Mouse (Mus musculus) heart, adult 2 months (tissue): Measurements from ENCODE around the gene Klc4. TPM values are rescaled to one million over a fixed set of nuclear protein-coding genes. Genes with fewer than 3 reads are reported as not detected.

Source experiments
- DNase-seq, 2 experiments: peaks; one replicate each; pipeline ENCODE4 v3.0.0; 2021
- H3K27ac ChIP-seq: fragments of 200-600 bp; 2 replicates; pipeline ENCODE4 v1.8.1; 2022
- H3K27me3 ChIP-seq: fragments of 200-500 bp; 2 replicates; pipeline ENCODE4 v1.6.1; 2012; ENCODE audit warnings: mild to moderate bottlenecking, low read length, inconsistent platforms, mixed read lengths; ENCODE audit not compliant: control insufficient read depth, insufficient read depth
- H3K36me3 ChIP-seq: fragments of 200-500 bp; 2 replicates; pipeline ENCODE4 v1.6.1; 2012; ENCODE audit warnings: low read length, inconsistent platforms; ENCODE audit not compliant: control insufficient read depth, insufficient read depth
- H3K4me1 ChIP-seq: fragments of 200-500 bp; 2 replicates; pipeline ENCODE4 v1.6.1; 2011; ENCODE audit warnings: low read length; ENCODE audit not compliant: control insufficient read depth, insufficient read depth
- H3K4me3 ChIP-seq: fragments of 200-600 bp; 2 replicates; pipeline ENCODE4 v1.8.1; 2022
- H3K79me2 ChIP-seq: fragments of 200-500 bp; replicated peaks from 2 replicates; pipeline ENCODE4 v1.6.1; 2012; ENCODE audit warnings: mild to moderate bottlenecking, inconsistent platforms, low read length, moderate library complexity, mixed read lengths; ENCODE audit not compliant: control insufficient read depth, insufficient read depth
- H3K9ac ChIP-seq: fragments of 200-500 bp; 2 replicates; pipeline ENCODE4 v1.6.1; 2012; ENCODE audit warnings: low read depth, mild to moderate bottlenecking, control low read depth, inconsistent platforms, low read length, mixed read lengths
- CTCF ChIP-seq: fragments of 200-600 bp; IDR thresholded peaks from 2 replicates; pipeline ENCODE4 v1.8.1; 2022; ENCODE audit warnings: antibody characterized with exemption, mild to moderate bottlenecking, moderate library complexity
- EP300 ChIP-seq: fragments of 200-500 bp; IDR thresholded peaks from 2 replicates; pipeline ENCODE4 v1.6.1; 2011; ENCODE audit warnings: low read depth, low read length, control low read depth; ENCODE audit not compliant: insufficient read depth
- POLR2A ChIP-seq: fragments of 200-500 bp; IDR thresholded peaks from 2 replicates; pipeline ENCODE4 v1.6.1; 2011; ENCODE audit warnings: mild to moderate bottlenecking, low read depth, low read length, control low read depth; ENCODE audit not compliant: insufficient read depth
- WGBS: fragments of 180-500 bp; shearing (Covaris S2); methylation state at CpG from one replicate; pipeline ENCODE4 v1.1.7; 2018; 5-methylcytosine and 5-hydroxymethylcytosine counted together
- intact Hi-C: fragments of 180-260 bp; cut with DNase I; formaldehyde crosslinking; loops from one replicate; pipeline ENCODE4 v1.15.1; 2025
- long read RNA-seq: library from polyadenylated mRNA; stranded (forward); transcript quantifications from one replicate; pipeline ENCODE4 v2.0.0, GENCODE M21; 2021
- polyA plus RNA-seq: library from polyadenylated mRNA; depleted of rRNA; stranded (reverse); fragments of >200 nt; gene quantifications from 2 replicates; pipeline ENCODE4 v1.2.3, GENCODE M21; 2012; rRNA removed
- total RNA-seq, 2 experiments: library from RNA; stranded (reverse); gene quantifications; 2 replicates each; pipeline ENCODE4 v1.2.3; 2021

Klc4 gene
- 10 to 100 TPM; 23.5 to 25.7 TPM for total RNA-seq
- 20.9 and 22.3 TPM in 2 replicates for polyA plus RNA-seq
- long read RNA-seq, transcript Klc4-202 (16 exons, 2,313 nt) = major isoform, 6 of 44 reads
- long read RNA-seq, partial matches to known transcripts = 22 of 44 reads
- long read RNA-seq, other reads (novel, unspliced or antisense) = 15 of 44 reads

- Histone ChIP-seq H3K4me3 (peak within 1 kb of the TSS; percentile 84), H3K9ac (peak within 1 kb of the TSS; percentile 88), H3K79me2 (no peaks in the 10 kb centered on the region), H3K36me3 (no peaks in the 10 kb centered on the region), H3K27ac (peak within 1 kb of the TSS; percentile 93), H3K27me3 (no peaks in the 10 kb centered on the region), H3K4me1 (peaks cover 6% of the 10 kb centered on the region)
- DNase-seq = peak; percentile 98 to 99
- under 1% methylated on average over 53 of the region's 53 CpGs for WGBS
- intact Hi-C loops = loop anchor here (1.0 kb wide), 1 partner anchor 36 kb away; no protein-coding TSS in a partner anchor
- peak; percentile 69; the same call in 1 of the 2 replicates for TF ChIP-seq EP300
- no peak for TF ChIP-seq CTCF
- TF ChIP-seq POLR2A = peak; percentile 84
These were observed at the start of gene Klc4, which contains the start of gene Mrpl2 for GRCm38 (mm10) chr17:46645561-46646321. Klc4 (minus strand) TSS chr17:46646022. Mrpl2 (plus strand) TSS chr17:46646229.

- Histone ChIP-seq H3K79me2 (peaks cover 2% of the 10 kb centered on the region; the same call in 1 of the 2 replicates), H3K9ac (no peak overlapping the region), H3K27me3 (no peaks in the 10 kb centered on the region), H3K4me3 (no peak overlapping the region), H3K27ac (no peak overlapping the region), H3K4me1 (no peaks in the 10 kb centered on the region), H3K36me3 (no peaks in the 10 kb centered on the region)
- TF ChIP-seq POLR2A = no peak
- no peak for TF ChIP-seq CTCF
- TF ChIP-seq EP300 = no peak
- intact Hi-C loops = no loop called here
- 94% methylated on average over 1 of the region's 1 CpGs for WGBS
- DNase-seq = no peak
These were observed 48.8 kb upstream of the Klc4 start for GRCm38 (mm10) chr17:46694517-46695063.

GRCm38 (mm10) chr17:46691390-46691789 is 45.6 kb upstream of the Klc4 start:
- H3K4me3 ChIP-seq = no peak overlapping the region
- no peaks in the 10 kb centered on the region for H3K27me3 ChIP-seq
- H3K27ac ChIP-seq = no peak overlapping the region
- no peaks in the 10 kb centered on the region for H3K36me3 ChIP-seq
- intact Hi-C loops = no loop called here
- DNase-seq = no peak
- WGBS = 89% methylated on average over 2 of the region's 2 CpGs
- no peaks in the 10 kb centered on the region for H3K4me1 ChIP-seq
- H3K79me2 ChIP-seq = peaks cover 2% of the 10 kb centered on the region; the same call in 1 of the 2 replicates
- TF ChIP-seq EP300 = no peak
- no peak overlapping the region for H3K9ac ChIP-seq

- 79% methylated on average over 12 of the region's 12 CpGs for WGBS
- Histone ChIP-seq H3K79me2 (peaks cover 2% of the 10 kb centered on the region; the same call in 1 of the 2 replicates), H3K9ac (no peak overlapping the region), H3K36me3 (no peaks in the 10 kb centered on the region), H3K4me3 (no peak overlapping the region), H3K27me3 (no peaks in the 10 kb centered on the region), H3K27ac (no peak overlapping the region), H3K4me1 (no peaks in the 10 kb centered on the region)
- TF ChIP-seq POLR2A (no peak), CTCF (no peak), EP300 (no peak)
- intact Hi-C loops = no loop called here
- DNase-seq = no peak
These were observed 44.8 kb upstream of the Klc4 start for GRCm38 (mm10) chr17:46690665-46691064.

- Histone ChIP-seq H3K79me2 (no peaks in the 10 kb centered on the region), H3K27me3 (no peaks in the 10 kb centered on the region), H3K27ac (no peak overlapping the region), H3K4me1 (peaks cover 5% of the 10 kb centered on the region), H3K9ac (no peak overlapping the region), H3K36me3 (no peaks in the 10 kb centered on the region), H3K4me3 (no peak overlapping the region)
- intact Hi-C loops = no loop called here
- TF ChIP-seq POLR2A (no peak), CTCF (no peak), EP300 (no peak)
- DNase-seq = no peak
- whole genome bisulfite sequencing = 86% methylated on average over 6 of the region's 6 CpGs
These were observed 40.1 kb upstream of the Klc4 start for GRCm38 (mm10) chr17:46685913-46686312.
